Mouse (Mus musculus) liver, embryonic 12.5 days (tissue): ENCODE measurements at regions not wholly inside any gene's neighbourhood (a gene's known extent, or its start where the extent isn't known, plus 50 kb on each side); places are given as distances from the start of the nearest gene placed in this dataset.

ENCODE experiments used
- ATAC-seq: fragments of 200-750 bp; cut with Nextera tagmentation; 2 replicates; pipeline ENCODE4 v1.8.0; 2017; ENCODE audit warnings: moderate number of reproducible peaks, mild to moderate bottlenecking, moderate library complexity
- H3K27ac ChIP-seq: fragments of 300-500 bp; sonication (generic); 2 replicates; pipeline ENCODE4 v1.5.1; 2016; ENCODE audit warnings: mild to moderate bottlenecking
- H3K27me3 ChIP-seq: fragments of 300-500 bp; sonication (generic); replicated peaks from 2 replicates; pipeline ENCODE4 v1.6.1; 2016; ENCODE audit warnings: mild to moderate bottlenecking, moderate library complexity
- H3K36me3 ChIP-seq: fragments of 300-500 bp; sonication (generic); 2 replicates; pipeline ENCODE4 v1.6.1; 2016; ENCODE audit warnings: mild to moderate bottlenecking, moderate library complexity
- H3K4me1 ChIP-seq: fragments of 300-500 bp; sonication (generic); 2 replicates; pipeline ENCODE4 v1.6.1; 2016
- H3K4me2 ChIP-seq: fragments of 300-500 bp; sonication (generic); 2 replicates; pipeline ENCODE4 v1.6.1; 2016; ENCODE audit warnings: mild to moderate bottlenecking, moderate library complexity
- H3K4me3 ChIP-seq: fragments of 300-500 bp; sonication (generic); 2 replicates; pipeline ENCODE4 v1.5.1; 2016; ENCODE audit warnings: mild to moderate bottlenecking, moderate library complexity
- H3K9ac ChIP-seq: fragments of 300-500 bp; sonication (generic); 2 replicates; pipeline ENCODE4 v1.6.1; 2016; ENCODE audit warnings: mild to moderate bottlenecking, moderate library complexity
- H3K9me3 ChIP-seq: fragments of 300-500 bp; sonication (generic); replicated peaks from 2 replicates; pipeline ENCODE4 v1.6.1; 2016; ENCODE audit warnings: mild to moderate bottlenecking, moderate library complexity
- WGBS: fragments of 180-500 bp; shearing (Covaris S2); methylation state at CpG from one replicate; pipeline ENCODE4 v1.1.7; 2016; ENCODE audit not compliant: insufficient replicate concordance; 5-methylcytosine and 5-hydroxymethylcytosine counted together

- Histone ChIP-seq H3K27me3 (peaks cover 8% of the 10 kb centered on the region; the same call in 1 of the 2 replicates), H3K4me2 (no peak overlapping the region), H3K4me1 (no peaks in the 10 kb centered on the region), H3K9ac (no peak overlapping the region), H3K36me3 (no peaks in the 10 kb centered on the region), H3K9me3 (no peaks in the 10 kb centered on the region), H3K4me3 (no peak overlapping the region), H3K27ac (no peak overlapping the region)
- ATAC-seq, result no peak
- WGBS, result 59% methylated on average over 5 of the region's 5 CpGs
Measured at GRCm38 (mm10) chr9:43684596-43684995, 59.2 kb upstream of the Nectin1 start.

DNA sequence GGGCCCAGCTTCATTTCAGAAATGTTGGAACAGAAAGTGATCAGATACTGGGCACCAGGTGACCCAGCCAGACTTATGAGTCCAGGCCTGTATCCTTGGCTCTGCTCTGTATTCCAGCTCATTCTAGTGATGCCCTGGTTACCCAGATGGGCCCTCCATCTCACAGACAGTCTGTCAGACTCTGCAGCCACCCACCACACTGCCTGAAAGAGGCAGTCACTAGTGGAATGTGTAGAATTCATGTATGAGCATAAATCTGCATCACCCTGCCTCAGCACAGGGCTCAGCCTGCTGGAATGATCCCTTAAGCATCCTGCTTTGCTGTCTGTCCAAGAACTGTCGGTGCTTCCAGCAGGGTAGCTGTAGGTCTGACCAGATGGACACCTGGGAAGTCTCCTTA, 51.8 kb upstream of the Nectin1 start:
- no peaks in the 10 kb centered on the region for H3K27me3 ChIP-seq
- no peaks in the 10 kb centered on the region for H3K9me3 ChIP-seq
- no peak overlapping the region for H3K9ac ChIP-seq
- H3K27ac ChIP-seq, result no peak overlapping the region
- H3K4me3 ChIP-seq, result no peak overlapping the region
- H3K4me2 ChIP-seq, result no peak overlapping the region
- 59% methylated on average over 1 of the region's 1 CpGs for WGBS
- H3K36me3 ChIP-seq, result no peaks in the 10 kb centered on the region
- ATAC-seq, result no peak
- H3K4me1 ChIP-seq, result no peaks in the 10 kb centered on the region

DNA sequence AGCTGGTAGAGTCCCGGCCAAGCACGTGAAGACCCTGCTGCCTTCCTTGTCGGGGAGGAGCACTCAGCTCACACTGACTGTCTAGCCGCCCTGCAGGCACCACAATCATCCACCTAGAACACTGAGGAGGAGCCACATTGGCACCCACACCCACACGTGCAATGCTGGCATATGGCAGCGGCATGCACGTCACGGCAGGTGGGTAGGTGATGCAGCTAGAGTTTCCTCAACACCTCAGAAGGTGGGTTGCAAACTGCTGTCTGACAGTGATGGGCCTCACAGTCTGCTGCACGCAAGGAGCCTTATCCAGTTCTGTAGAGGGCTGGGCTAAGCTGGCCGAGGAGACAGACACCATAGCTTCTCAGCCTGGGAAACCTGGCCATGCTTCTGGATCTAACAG, 51.2 kb upstream of the Nectin1 start:
- no peaks in the 10 kb centered on the region for H3K9me3 ChIP-seq
- 72% methylated on average over 10 of the region's 10 CpGs for WGBS
- no peak overlapping the region for H3K9ac ChIP-seq
- H3K4me3 ChIP-seq, result no peak overlapping the region
- no peak for ATAC-seq
- no peaks in the 10 kb centered on the region for H3K4me1 ChIP-seq
- no peak overlapping the region for H3K4me2 ChIP-seq
- no peaks in the 10 kb centered on the region for H3K36me3 ChIP-seq
- H3K27ac ChIP-seq, result no peak overlapping the region
- H3K27me3 ChIP-seq, result no peaks in the 10 kb centered on the region
